Mouse (Mus musculus) embryonic fibroblast, embryonic 13.5 days (primary cell): ENCODE results near the gene Itgb1bp1. TPM values are rescaled to one million over a fixed set of nuclear protein-coding genes. Genes with fewer than 3 reads are reported as not detected.
A peak's percentile ranks its signal among the peaks of the same experiment; 100 is the strongest.

Experiments
- H3K27ac ChIP-seq: 2 replicates; pipeline ENCODE4 v1.5.1; 2012; ENCODE audit warnings: low read length, control low read depth, inconsistent platforms; ENCODE audit not compliant: insufficient read depth
- H3K4me1 ChIP-seq: 2 replicates; pipeline ENCODE4 v1.6.1; 2011; ENCODE audit warnings: low read length; ENCODE audit not compliant: control insufficient read depth, insufficient read depth
- H3K4me3 ChIP-seq: 2 replicates; pipeline ENCODE4 v1.5.1; 2011; ENCODE audit warnings: mild to moderate bottlenecking, control low read depth, low read length; ENCODE audit not compliant: insufficient read depth
- CTCF ChIP-seq: IDR thresholded peaks from 2 replicates; pipeline ENCODE4 v1.5.1; 2011; ENCODE audit warnings: mild to moderate bottlenecking, control low read depth, low read length, moderate library complexity, borderline replicate concordance; ENCODE audit not compliant: insufficient read depth
- POLR2A ChIP-seq: IDR thresholded peaks from 2 replicates; pipeline ENCODE4 v1.6.1; 2011; ENCODE audit warnings: low read depth, mild to moderate bottlenecking, control low read depth, low read length, moderate library complexity
- polyA plus RNA-seq: library from polyadenylated mRNA; stranded (reverse); fragments of >200 nt; gene quantifications from 2 replicates; pipeline ENCODE4 v1.2.4, GENCODE M21; 2011; ENCODE audit warnings: low read depth; ENCODE audit not compliant: missing spikeins, insufficient read length

Itgb1bp1 gene
- polyA plus RNA-seq, 1 experiment = 53.9 TPM

- Histone ChIP-seq H3K4me1 (peaks cover 3% of the 10 kb centered on the region), H3K27ac (peak within 1 kb of the TSS; percentile 58), H3K4me3 (peak within 1 kb of the TSS; percentile 94)
- no peak for TF ChIP-seq POLR2A
- TF ChIP-seq CTCF = 0 out of 2 replicates have a peak, but pooled peaks have one; percentile 3
Observed at GRCm38 (mm10) chr12:21284761-21285441, 1.2 kb downstream of the Itgb1bp1 start, which contains the start of gene Cpsf3. Cpsf3 (plus strand) TSS chr12:21285391.

GRCm38 (mm10) chr12:21277352-21277864 lies 8.7 kb downstream of the Itgb1bp1 start:
- Histone ChIP-seq H3K4me3 (no peak overlapping the region), H3K4me1 (no peaks in the 10 kb centered on the region), H3K27ac (no peak overlapping the region)
- TF ChIP-seq POLR2A (no peak), CTCF (no peak)

- H3K27ac ChIP-seq = no peak overlapping the region
- TF ChIP-seq POLR2A = no peak
- TF ChIP-seq CTCF = no peak
- no peak overlapping the region for H3K4me3 ChIP-seq
- no peaks in the 10 kb centered on the region for H3K4me1 ChIP-seq
Observed at GRCm38 (mm10) chr12:21274446-21274845, 11.6 kb downstream of the Itgb1bp1 start.

GRCm38 (mm10) chr12:21268083-21268616 lies 17.9 kb downstream of the Itgb1bp1 start:
- Histone ChIP-seq H3K27ac (no peak overlapping the region), H3K4me1 (0 out of 2 replicates have a peak, but pooled peaks cover 2% of the 10 kb centered on the region), H3K4me3 (no peak overlapping the region)
- TF ChIP-seq CTCF (no peak), POLR2A (no peak)

- Histone ChIP-seq H3K4me1 (0 out of 2 replicates have a peak, but pooled peaks cover 2% of the 10 kb centered on the region), H3K27ac (no peak overlapping the region), H3K4me3 (no peak overlapping the region)
- TF ChIP-seq CTCF (no peak), POLR2A (no peak)
Observed at GRCm38 (mm10) chr12:21266784-21267098, 19.3 kb downstream of the Itgb1bp1 start.

GRCm38 (mm10) chr12:21265946-21266783 lies 19.9 kb downstream of the Itgb1bp1 start:
- Histone ChIP-seq H3K4me1 (0 out of 2 replicates have a peak, but pooled peaks cover 2% of the 10 kb centered on the region), H3K27ac (no peak overlapping the region), H3K4me3 (no peak overlapping the region)
- peak; percentile 73; the same call in 1 of the 2 replicates for TF ChIP-seq CTCF
- TF ChIP-seq POLR2A = no peak

- Histone ChIP-seq H3K4me1 (0 out of 2 replicates have a peak, but pooled peaks cover 2% of the 10 kb centered on the region), H3K4me3 (no peak overlapping the region), H3K27ac (no peak overlapping the region)
- TF ChIP-seq POLR2A (no peak), CTCF (no peak)
Observed at GRCm38 (mm10) chr12:21265501-21265900, 20.6 kb downstream of the Itgb1bp1 start.

GRCm38 (mm10) chr12:21264970-21265369 lies 21.1 kb downstream of the Itgb1bp1 start:
- TF ChIP-seq CTCF = no peak
- no peak for TF ChIP-seq POLR2A
- H3K4me1 ChIP-seq = 0 out of 2 replicates have a peak, but pooled peaks cover 2% of the 10 kb centered on the region
- no peak overlapping the region for H3K4me3 ChIP-seq
- H3K27ac ChIP-seq = no peak overlapping the region

GRCm38 (mm10) chr12:21264241-21264640 lies 21.8 kb downstream of the Itgb1bp1 start:
- Histone ChIP-seq H3K4me1 (0 out of 2 replicates have a peak, but pooled peaks cover 2% of the 10 kb centered on the region), H3K27ac (peak overlapping the region; percentile 15), H3K4me3 (no peak overlapping the region)
- TF ChIP-seq POLR2A (no peak), CTCF (no peak)
